Mouse (Mus musculus) neural tube, embryonic 11.5 days (tissue): ENCODE measurements around the gene Parp1. TPM values are rescaled to one million over a fixed set of nuclear protein-coding genes. Genes with fewer than 3 reads are reported as not detected.
"Not testable (repeated sequence)": the region's sequence is repeated elsewhere in the genome, so short reads cannot be mapped to it uniquely, and the experiment has no call there.

Source experiments
- ATAC-seq: fragments of 200-750 bp; cut with Nextera tagmentation; 2 replicates; pipeline ENCODE4 v1.8.0; 2017; ENCODE audit warnings: moderate number of reproducible peaks, mild to moderate bottlenecking, moderate TSS enrichment, moderate library complexity; ENCODE audit not compliant: insufficient read depth, low FRiP score, low TSS enrichment
- DNase-seq: peaks from one replicate; pipeline ENCODE4 v3.0.0-alpha.2; 2015; ENCODE audit warnings: low spot score
- H3K27ac ChIP-seq: fragments of 300-500 bp; sonication (generic); 2 replicates; pipeline ENCODE4 v1.5.1; 2014; ENCODE audit warnings: low read depth, mild to moderate bottlenecking, low read length
- H3K27me3 ChIP-seq: fragments of 300-500 bp; sonication (generic); 2 replicates; pipeline ENCODE4 v1.6.1; 2014; ENCODE audit warnings: mild to moderate bottlenecking, low read length, mixed read lengths; ENCODE audit not compliant: control insufficient read depth, insufficient read depth
- H3K36me3 ChIP-seq: fragments of 300-500 bp; sonication (generic); 2 replicates; pipeline ENCODE4 v1.6.1; 2014; ENCODE audit warnings: mild to moderate bottlenecking, low read length, moderate library complexity, mixed read lengths; ENCODE audit not compliant: control insufficient read depth, insufficient read depth
- H3K4me1 ChIP-seq: fragments of 300-500 bp; sonication (generic); 2 replicates; pipeline ENCODE4 v1.6.1; 2014; ENCODE audit warnings: low read length, mixed read lengths; ENCODE audit not compliant: control insufficient read depth, insufficient read depth
- H3K4me2 ChIP-seq: fragments of 300-500 bp; sonication (generic); 2 replicates; pipeline ENCODE4 v1.6.1; 2014; ENCODE audit warnings: low read depth, mild to moderate bottlenecking, moderate library complexity
- H3K4me3 ChIP-seq: fragments of 300-500 bp; sonication (generic); 2 replicates; pipeline ENCODE4 v1.5.1; 2014; ENCODE audit warnings: low read depth, low read length
- H3K9ac ChIP-seq: fragments of 300-500 bp; sonication (generic); 2 replicates; pipeline ENCODE4 v1.6.1; 2014; ENCODE audit warnings: mild to moderate bottlenecking, low read length
- H3K9me3 ChIP-seq: fragments of 300-500 bp; sonication (generic); 2 replicates; pipeline ENCODE4 v1.6.1; 2016; ENCODE audit warnings: low read length; ENCODE audit not compliant: control insufficient read depth
- WGBS: fragments of 180-500 bp; shearing (Covaris S2); extraction: QIAGEN DNeasy Blood & Tissue Kit; methylation state at CpG from one replicate; pipeline ENCODE4 v1.1.7; 2014; 5-methylcytosine and 5-hydroxymethylcytosine counted together
- microRNA-seq: library from miRNA; unstranded; fragments of <30 nt; microRNA quantifications from one replicate; pipeline ENCODE4, GENCODE M21; 2016
- polyA plus RNA-seq: library from polyadenylated mRNA; unstranded; fragments of >200 nt; fragmentation: Nextera tagmentation; extraction: Ambion mirVana; gene quantifications from 2 replicates; pipeline ENCODE4 v1.2.1, GENCODE M21; 2014

Parp1 gene
- polyA plus RNA-seq, 1 experiment from 2014 or later, result 223 TPM

DNA sequence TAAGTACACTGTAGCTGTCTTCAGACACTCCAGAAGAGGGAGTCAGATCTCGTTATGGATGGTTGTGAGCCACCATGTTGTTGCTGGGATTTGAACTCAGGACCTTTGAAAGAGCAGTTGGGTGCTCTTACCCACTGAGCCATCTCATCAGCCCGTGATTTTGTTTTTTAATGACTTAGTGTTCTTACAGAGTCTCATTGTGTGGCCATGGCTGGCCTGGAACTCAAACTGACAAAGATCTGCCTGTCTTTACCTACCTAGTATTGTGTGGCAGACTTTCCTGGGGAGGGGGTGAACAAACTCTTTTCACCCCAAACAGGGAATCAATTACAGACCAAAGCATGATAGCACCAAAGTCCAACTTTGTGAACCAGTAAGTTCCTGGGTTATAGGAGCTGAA lies 69.1 kb downstream of the Parp1 start:
- ATAC-seq, DNase-seq, H3K36me3 ChIP-seq, H3K4me3 ChIP-seq, H3K27ac ChIP-seq, H3K9ac ChIP-seq, H3K9me3 ChIP-seq, H3K27me3 ChIP-seq, H3K4me2 ChIP-seq: not testable (repeated sequence)
- peaks cover 12% of the 10 kb centered on the region for H3K4me1 ChIP-seq
- WGBS, result 85% methylated on average over 2 of the region's 2 CpGs

DNA sequence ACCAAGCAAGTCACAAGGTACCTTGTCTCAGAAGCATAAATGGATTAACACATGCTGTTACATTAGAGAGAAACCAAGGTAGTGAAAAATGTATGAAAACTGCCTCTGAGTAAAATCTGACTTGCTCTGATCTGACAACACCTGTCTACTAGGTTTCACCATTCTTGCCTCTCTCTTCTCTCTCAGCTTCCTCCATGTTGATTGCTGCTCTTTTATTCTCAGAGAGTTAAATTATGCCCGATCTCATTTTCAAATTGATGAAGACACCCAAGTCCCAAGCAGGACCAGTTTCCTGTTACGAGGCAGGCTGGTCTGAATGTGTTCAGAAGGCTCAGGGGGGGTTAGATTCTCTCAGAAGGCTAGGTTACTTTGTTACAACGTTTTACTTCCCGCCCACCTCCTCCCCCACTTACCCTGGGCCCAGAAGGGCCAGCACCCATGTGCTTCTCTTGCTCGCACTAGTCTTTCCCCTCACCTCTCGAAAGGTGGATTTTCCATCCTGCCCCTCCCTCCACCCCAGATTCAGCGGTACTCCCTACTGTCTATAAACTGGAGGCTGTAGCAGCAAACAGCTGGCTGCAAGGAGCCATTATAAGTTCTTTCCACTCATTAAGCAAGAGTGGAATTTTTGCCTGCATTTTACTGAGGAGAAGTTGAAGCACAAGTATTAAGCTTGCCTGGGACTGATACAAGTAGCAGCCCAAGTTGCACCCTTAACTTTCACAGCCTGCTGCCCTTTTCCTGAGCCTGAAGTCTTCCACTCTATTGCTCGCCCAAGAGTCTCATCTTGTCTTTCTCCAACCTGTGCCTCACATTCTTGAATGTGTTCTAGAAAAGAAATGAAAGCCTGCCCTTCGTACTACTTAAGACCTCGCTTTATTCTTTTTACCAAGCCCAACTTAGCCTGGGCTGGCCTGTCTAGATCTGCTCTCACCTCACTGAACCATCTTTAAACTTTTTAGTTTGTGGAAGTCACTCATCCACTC lies 71.0 kb downstream of the Parp1 start:
- Histone ChIP-seq H3K9me3 (no peaks in the 10 kb centered on the region), H3K4me2 (peak overlapping the region; percentile 88), H3K27me3 (no peaks in the 10 kb centered on the region), H3K4me3 (peak overlapping the region; percentile 98), H3K9ac (peak overlapping the region; percentile 99), H3K36me3 (peaks cover 2% of the 10 kb centered on the region; the same call in 1 of the 2 replicates), H3K4me1 (peaks cover 12% of the 10 kb centered on the region), H3K27ac (0 out of 2 replicates have a peak overlapping the region, but pooled peaks have one; percentile 93)
- no peak for DNase-seq
- 49% methylated on average over 10 of the region's 10 CpGs for WGBS
- ATAC-seq, result no peak

DNA sequence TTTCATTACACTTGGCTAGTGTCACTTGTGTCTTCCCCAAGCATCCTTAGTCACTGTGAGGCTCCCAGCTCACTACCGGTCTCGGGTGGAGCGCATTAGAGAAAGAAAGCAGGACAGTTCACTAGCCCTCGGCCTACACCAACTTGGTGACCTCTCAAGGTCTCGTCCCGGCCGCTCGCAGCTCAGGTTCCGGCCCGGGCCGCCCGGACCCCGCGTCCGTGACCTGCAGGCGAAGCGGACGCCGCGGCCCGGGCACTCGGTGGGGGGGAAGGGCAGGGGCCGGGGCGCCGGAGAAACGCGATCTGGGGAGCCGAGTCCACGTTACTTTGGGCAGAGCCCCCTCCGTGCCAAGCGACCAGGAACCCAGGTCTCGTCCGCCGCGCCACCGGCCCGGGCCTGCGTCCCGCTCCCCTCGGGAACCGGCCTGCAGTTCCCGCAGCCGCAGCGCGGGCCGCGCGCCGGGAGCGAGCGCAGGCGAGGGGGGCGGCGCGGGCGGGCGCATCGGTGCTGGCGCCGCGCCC lies 71.9 kb downstream of the Parp1 start:
- Histone ChIP-seq H3K9ac (peak overlapping the region; percentile 99), H3K4me3 (peak overlapping the region; percentile 98), H3K4me2 (peak overlapping the region; percentile 88), H3K4me1 (peaks cover 12% of the 10 kb centered on the region), H3K9me3 (no peaks in the 10 kb centered on the region), H3K36me3 (peaks cover 2% of the 10 kb centered on the region; the same call in 1 of the 2 replicates), H3K27ac (peak overlapping the region; percentile 93), H3K27me3 (no peaks in the 10 kb centered on the region)
- DNase-seq (peak; percentile 67), ATAC-seq (peak; percentile 70)
- WGBS, result under 1% methylated on average over 49 of the region's 61 CpGs

DNA sequence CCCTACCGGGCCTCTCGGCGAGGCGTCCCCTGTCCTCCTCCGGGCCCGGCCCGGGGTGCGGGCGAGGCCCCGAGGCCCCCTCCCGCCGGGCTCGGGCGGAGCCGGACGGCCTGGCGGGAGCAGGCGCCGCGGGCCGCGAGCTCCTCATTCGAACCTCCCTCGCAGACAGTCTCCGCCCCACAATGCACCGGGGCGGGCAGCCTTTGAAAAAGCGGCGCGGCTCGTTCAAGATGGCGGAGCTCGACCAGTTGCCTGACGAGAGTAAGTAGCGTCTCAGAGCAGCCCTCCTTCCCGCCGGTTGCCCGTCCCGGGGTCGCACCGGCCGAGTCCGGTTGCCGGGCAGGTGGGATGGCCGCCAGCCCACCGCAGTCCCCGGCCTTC lies 72.4 kb downstream of the Parp1 start, which contains the start of gene Lin9:
TSS of gene Lin9 (plus strand) at position 14 of the 381 bp plus-strand sequence.
- peaks cover 2% of the 10 kb centered on the region; the same call in 1 of the 2 replicates for H3K36me3 ChIP-seq
- peak within 1 kb of the TSS; percentile 98 for H3K4me3 ChIP-seq
- peak within 1 kb of the TSS; percentile 88 for H3K4me2 ChIP-seq
- H3K27me3 ChIP-seq, result no peaks in the 10 kb centered on the region
- H3K4me1 ChIP-seq, result peaks cover 12% of the 10 kb centered on the region
- H3K27ac ChIP-seq, result peak within 1 kb of the TSS; percentile 93
- DNase-seq (peak; percentile 95), ATAC-seq (peak; percentile 91)
- no peaks in the 10 kb centered on the region for H3K9me3 ChIP-seq
- WGBS, result under 1% methylated on average over 40 of the region's 47 CpGs
- H3K9ac ChIP-seq, result peak within 1 kb of the TSS; percentile 99

DNA sequence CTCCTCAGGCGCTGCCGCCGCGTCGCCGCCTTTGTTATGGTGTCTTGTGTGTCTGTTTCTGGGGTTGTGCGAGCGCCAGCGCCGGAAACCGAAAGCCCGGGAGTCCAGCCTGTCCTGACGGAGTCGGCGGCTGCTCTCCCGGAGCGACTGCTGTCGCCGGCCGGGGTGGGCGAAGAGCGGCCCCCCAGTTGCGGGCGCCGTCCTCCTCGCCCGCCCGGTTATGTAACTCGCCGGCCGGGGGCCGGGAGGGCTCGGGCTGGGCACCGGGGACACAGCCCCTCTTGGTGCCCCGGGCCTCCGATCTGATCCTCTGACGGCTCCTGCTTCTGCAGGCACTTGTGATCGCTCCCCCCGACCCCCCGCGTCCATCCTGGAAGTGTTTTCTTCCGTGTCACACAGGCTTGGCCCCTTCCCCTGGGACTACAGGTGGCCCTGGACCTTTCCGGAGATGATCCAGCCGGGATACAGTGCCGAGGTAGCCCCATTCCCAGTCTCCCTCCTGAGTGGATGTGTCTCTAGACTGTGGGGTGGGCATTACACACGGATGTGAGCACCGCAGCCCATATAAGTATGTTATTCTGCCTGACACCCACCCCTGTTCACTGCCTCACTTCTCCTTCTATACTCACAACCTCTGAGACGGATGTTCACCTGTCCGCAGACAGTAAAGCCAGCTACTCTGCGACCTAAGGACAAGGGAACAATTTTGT lies 72.9 kb downstream of the Parp1 start:
- peak; percentile 62 for DNase-seq
- Histone ChIP-seq H3K4me3 (peak overlapping the region; percentile 98), H3K4me1 (peaks cover 12% of the 10 kb centered on the region), H3K9ac (peak overlapping the region; percentile 99), H3K4me2 (peak overlapping the region; percentile 88), H3K27ac (peak overlapping the region; percentile 93), H3K36me3 (peaks cover 2% of the 10 kb centered on the region; the same call in 1 of the 2 replicates), H3K9me3 (no peaks in the 10 kb centered on the region), H3K27me3 (no peaks in the 10 kb centered on the region)
- 5% methylated on average over 37 of the region's 50 CpGs for WGBS
- peak; percentile 56 for ATAC-seq

DNA sequence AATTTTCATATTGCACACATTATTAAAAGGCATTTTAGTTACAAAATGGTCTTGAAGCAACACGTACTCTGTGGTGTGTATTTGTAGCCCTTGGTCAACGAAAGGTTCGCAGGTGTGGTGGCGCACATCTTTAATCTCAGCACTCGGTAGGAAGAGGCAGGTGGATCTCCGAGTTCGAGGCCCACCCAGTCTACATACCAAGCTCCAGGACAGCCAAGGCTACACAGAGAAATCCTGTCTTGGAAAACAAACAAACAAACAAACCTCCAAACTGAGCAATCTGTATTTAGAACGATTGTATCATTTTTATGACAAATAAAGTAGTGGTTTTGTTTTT lies 73.5 kb downstream of the Parp1 start:
- peak overlapping the region; percentile 99 for H3K9ac ChIP-seq
- H3K4me1 ChIP-seq, result peaks cover 12% of the 10 kb centered on the region
- no peaks in the 10 kb centered on the region for H3K27me3 ChIP-seq
- no peak for DNase-seq
- no peak overlapping the region for H3K27ac ChIP-seq
- peaks cover 2% of the 10 kb centered on the region; the same call in 1 of the 2 replicates for H3K36me3 ChIP-seq
- no peaks in the 10 kb centered on the region for H3K9me3 ChIP-seq
- ATAC-seq, result no peak
- H3K4me3 ChIP-seq, result peak overlapping the region; percentile 98
- WGBS, result 82% methylated on average over 8 of the region's 8 CpGs
- peak overlapping the region; percentile 88 for H3K4me2 ChIP-seq

Small RNA genes within 50 kb of the gene (microRNA-seq; reads per million reads assigned to microRNA genes)
- not detected for gene Mir6904

Other genes starting within 250 kb of the Parp1 start
- 2.6 and 2.8 TPM in 2 replicates for gene Itpkb, start 238.4 kb upstream of the Parp1 start, polyA plus RNA-seq
- 1.1 and 2.5 TPM in 2 replicates for gene Stum, start 85.4 kb upstream of the Parp1 start, polyA plus RNA-seq
- gene Lin9, start 72.2 kb downstream of the Parp1 start, polyA plus RNA-seq, result 21.3 and 22.2 TPM in 2 replicates
- gene Mixl1, start 128.1 kb downstream of the Parp1 start, polyA plus RNA-seq, result 0.09 and 0.27 TPM in 2 replicates
- gene Acbd3, start 157.1 kb downstream of the Parp1 start, polyA plus RNA-seq, result 23.1 and 24.6 TPM in 2 replicates
- gene H3f3a, start 245.0 kb downstream of the Parp1 start, polyA plus RNA-seq, result 3,301 and 3,463 TPM in 2 replicates